Mouse (Mus musculus) small intestine, adult 2 months (tissue): ENCODE data around the gene Dlk1.

Source experiments
- CTCF ChIP-seq: fragments of 200-500 bp; IDR thresholded peaks from 2 replicates; pipeline ENCODE4 v1.5.1; 2012; ENCODE audit warnings: low read depth, mild to moderate bottlenecking, control low read depth, inconsistent platforms, low read length, moderate library complexity, mixed read lengths; ENCODE audit not compliant: insufficient replicate concordance, insufficient read length; ENCODE audit errors: extremely low read depth
- POLR2A ChIP-seq: fragments of 200-500 bp; IDR thresholded peaks from 2 replicates; pipeline ENCODE4 v1.6.1; 2012; ENCODE audit warnings: low read depth, mild to moderate bottlenecking, control low read depth, inconsistent platforms, low read length, moderate library complexity

- TF ChIP-seq POLR2A (no peak), CTCF (no peak)
Measured at GRCm38 (mm10) chr12:109446236-109446941, 6.2 kb upstream of the Dlk1 start.
